Mouse (Mus musculus): ENCODE data around the gene Mafk. TPM values are rescaled to one million over a fixed set of nuclear protein-coding genes. Genes with fewer than 3 reads are reported as not detected.
A peak's percentile ranks its signal among the peaks of the same experiment; 100 is the strongest.
"Not testable (repeated sequence)": the region's sequence is repeated elsewhere in the genome, so short reads cannot be mapped to it uniquely, and the experiment has no call there.

The Mafk gene
- 13.2 and 13.4 TPM in 2 replicates for polyA plus RNA-seq (2015; fragmentation: Nextera tagmentation; extraction: Ambion mirVana)

DNA sequence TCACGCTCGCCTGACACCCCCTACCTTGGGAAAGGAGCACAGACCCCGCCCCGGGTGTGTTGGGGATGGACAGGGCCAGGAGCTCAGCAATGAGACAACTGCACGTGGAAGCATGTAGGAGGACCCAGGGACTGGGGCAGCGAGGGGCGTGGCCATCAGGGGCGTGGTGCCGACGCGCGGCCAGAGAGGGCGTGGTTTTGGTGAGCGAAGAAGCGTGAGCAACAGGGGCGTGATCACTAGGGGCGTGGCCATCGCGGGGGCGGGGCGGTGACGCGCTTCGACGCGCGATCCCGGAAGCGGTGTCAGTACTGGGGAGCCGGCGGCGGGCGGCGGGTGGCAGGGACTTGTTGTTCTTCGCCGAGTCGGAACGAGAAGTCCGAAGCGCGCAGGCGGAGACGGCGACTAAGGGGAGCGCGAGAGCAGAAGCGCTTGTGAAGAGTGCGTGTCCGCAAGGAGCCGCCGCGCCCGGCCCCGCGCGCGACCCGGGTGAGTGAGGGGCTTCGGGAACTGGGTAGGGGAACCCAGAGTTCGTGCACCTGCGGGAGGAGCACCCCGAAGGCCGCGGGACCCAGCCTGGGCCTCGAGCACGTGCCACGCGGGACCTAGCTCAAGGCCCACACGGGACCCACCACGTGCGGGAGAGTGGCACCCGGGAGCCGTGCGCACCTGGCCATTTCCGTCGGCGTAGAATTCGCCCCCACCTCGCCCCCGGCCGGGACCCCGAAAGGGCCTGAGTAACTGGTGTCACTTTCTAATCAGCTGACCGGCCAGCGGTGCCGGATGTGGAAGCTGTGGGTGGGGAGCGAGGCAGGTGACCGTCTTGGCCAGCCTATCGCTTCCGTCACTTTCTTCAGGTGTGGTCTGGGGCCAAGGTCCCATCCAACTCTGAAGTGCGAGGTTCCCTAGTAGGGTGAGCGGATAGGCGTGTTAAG, at the start of gene Mafk:
Mafk (plus strand) TSS at position 287 of the 932 bp plus-strand sequence.
- peaks cover 41% of the 10 kb centered on the region for H3K4me1 ChIP-seq (replicated peaks)
- peaks cover 27% of the 10 kb centered on the region for H3K27me3 ChIP-seq
- WGBS, result under 1% methylated on average over 92 of the region's 92 CpGs
- H3K4me3 ChIP-seq, result peak within 1 kb of the TSS; percentile 82
- peak within 1 kb of the TSS; percentile 84 for H3K9ac ChIP-seq
- peak within 1 kb of the TSS; percentile 40 for H3K27ac ChIP-seq
- H3K9me3 ChIP-seq, result no peaks in the 10 kb centered on the region
- peak; percentile 74 for ATAC-seq (ENCODE audit: low FRiP score)
- H3K36me3 ChIP-seq, result no peaks in the 10 kb centered on the region
- H3K4me2 ChIP-seq, result peak within 1 kb of the TSS; percentile 100

DNA sequence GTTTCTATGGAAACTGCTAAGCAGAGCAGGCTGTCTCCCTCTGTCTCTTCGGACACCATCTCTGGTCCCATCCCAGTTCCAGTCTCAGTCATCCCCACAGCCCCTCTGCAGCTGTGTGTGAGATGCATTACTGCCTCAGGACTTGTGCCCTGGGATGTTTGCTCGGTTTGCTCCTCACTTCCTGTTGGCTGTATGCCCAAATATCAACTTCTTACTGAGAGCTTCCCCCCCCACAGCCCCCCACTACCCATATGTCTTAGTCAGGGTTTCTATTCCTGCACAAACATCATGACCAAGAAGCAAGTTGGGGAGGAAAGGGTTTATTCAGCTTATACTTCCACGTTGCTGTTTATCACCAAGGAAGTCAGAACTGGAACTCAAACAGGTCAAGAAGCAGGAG, 48.7 kb upstream of the Mafk start:
- H3K4me3 ChIP-seq; H3K36me3 ChIP-seq; ATAC-seq (ENCODE audit: low FRiP score); H3K9ac ChIP-seq; H3K9me3 ChIP-seq; H3K4me2 ChIP-seq; H3K4me1 ChIP-seq (replicated peaks); H3K27ac ChIP-seq: not testable (repeated sequence)
- peaks cover 36% of the 10 kb centered on the region for H3K27me3 ChIP-seq
- WGBS, result 58% methylated on average over 3 of the region's 3 CpGs

DNA sequence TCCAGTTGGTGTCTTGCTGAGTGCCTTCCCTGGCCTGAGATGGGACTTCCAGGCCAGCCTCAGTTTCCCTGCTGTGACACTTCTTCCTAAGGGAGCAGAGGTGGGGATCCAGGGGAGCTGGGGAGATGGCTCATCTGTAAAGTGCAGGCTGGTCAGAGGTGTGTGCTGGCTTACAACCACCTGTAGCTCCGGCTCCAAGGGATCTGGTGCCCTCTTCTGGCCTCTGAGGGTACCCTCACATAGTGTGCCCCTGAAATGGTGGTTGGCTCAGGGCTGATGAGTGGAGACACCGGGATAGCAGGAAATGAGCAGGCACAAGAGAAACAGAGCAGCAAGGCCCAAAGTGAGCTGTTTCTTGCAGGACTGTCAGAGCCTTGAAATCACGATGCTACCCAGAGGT, 45.5 kb upstream of the Mafk start:
- 0 out of 2 replicates have a peak, but pooled peaks cover 9% of the 10 kb centered on the region for H3K4me1 ChIP-seq (replicated peaks)
- WGBS, result 6% methylated on average over 3 of the region's 3 CpGs
- no peak overlapping the region for H3K4me3 ChIP-seq
- H3K27me3 ChIP-seq, result peaks cover 37% of the 10 kb centered on the region
- 0 out of 2 replicates have a peak, but pooled peaks have one; percentile 30 for ATAC-seq (ENCODE audit: low FRiP score)
- H3K4me2 ChIP-seq, result no peak overlapping the region
- H3K27ac ChIP-seq, result no peak overlapping the region
- H3K36me3 ChIP-seq, result peaks cover 12% of the 10 kb centered on the region; the same call in 1 of the 2 replicates
- peak overlapping the region; percentile 24; the same call in 1 of the 2 replicates for H3K9ac ChIP-seq
- no peaks in the 10 kb centered on the region for H3K9me3 ChIP-seq

DNA sequence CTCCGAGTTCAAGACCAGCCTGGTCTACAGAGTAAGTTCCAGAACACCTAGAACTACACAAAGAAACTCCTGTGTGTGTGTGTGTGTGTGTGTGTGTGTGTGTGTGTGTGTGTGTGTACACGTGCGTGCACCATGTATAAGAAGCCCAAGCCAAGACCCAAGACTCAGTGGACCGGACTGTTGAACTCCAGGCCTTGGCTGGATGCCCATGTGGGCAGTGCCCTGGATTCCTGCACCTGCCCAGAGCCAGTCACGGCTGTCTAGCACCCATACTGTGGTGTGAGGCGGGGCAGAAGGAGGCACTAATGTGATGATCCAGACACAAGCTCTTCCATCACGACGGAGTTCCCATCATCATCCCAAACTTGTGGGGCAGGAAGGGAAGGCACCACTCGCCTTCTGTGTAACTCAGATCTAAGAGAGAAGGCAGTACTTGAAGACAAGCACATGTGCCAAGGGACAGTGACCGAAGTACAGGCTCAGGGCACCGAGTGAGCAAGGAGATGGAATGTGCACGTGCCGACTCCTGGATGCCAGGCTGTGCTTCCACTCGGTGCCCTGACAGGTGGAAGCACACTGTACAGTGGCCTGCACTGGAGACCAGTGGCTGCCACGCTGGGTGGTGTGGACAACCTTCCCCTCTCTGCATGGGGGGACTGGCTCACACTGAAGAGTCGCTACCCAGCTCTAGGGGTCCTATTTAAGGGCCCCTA, 41.7 kb upstream of the Mafk start:
- WGBS, result 87% methylated on average over 16 of the region's 16 CpGs
- peaks cover 27% of the 10 kb centered on the region for H3K27me3 ChIP-seq
- H3K9me3 ChIP-seq, result no peaks in the 10 kb centered on the region
- H3K9ac ChIP-seq, result no peak overlapping the region
- peaks cover 48% of the 10 kb centered on the region for H3K36me3 ChIP-seq
- H3K4me2 ChIP-seq, result no peak overlapping the region
- no peak overlapping the region for H3K4me3 ChIP-seq
- ATAC-seq (ENCODE audit: low FRiP score), result no peak
- H3K27ac ChIP-seq, result no peak overlapping the region
- H3K4me1 ChIP-seq (replicated peaks), result 0 out of 2 replicates have a peak, but pooled peaks cover 9% of the 10 kb centered on the region

DNA sequence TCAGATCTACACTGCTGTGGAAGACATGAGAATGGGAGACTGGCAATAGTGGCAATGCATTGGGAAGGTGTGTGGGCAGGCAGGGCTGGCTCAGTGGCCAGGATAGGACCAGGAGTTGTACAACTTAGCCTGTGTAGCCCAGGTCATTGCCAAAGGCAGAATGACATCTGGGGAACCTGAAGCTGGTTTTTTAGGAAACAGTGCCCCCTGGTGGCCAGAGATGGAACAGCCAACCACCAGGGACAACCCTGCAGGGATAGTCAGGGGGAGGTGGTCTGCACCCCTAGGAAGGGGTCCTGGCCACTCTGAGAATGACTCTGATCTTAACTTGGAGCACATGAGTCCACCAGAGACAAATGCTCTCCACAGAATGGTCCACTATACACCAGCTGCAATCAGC, 40.8 kb upstream of the Mafk start:
- Histone ChIP-seq H3K27me3 (peaks cover 25% of the 10 kb centered on the region), H3K4me2 (no peak overlapping the region), H3K27ac (no peak overlapping the region), H3K4me1 (replicated peaks) (0 out of 2 replicates have a peak, but pooled peaks cover 9% of the 10 kb centered on the region), H3K36me3 (peaks cover 57% of the 10 kb centered on the region), H3K9ac (no peak overlapping the region), H3K9me3 (no peaks in the 10 kb centered on the region), H3K4me3 (no peak overlapping the region)
- 0 out of 2 replicates have a peak, but pooled peaks have one; percentile 21 for ATAC-seq (ENCODE audit: low FRiP score)

DNA sequence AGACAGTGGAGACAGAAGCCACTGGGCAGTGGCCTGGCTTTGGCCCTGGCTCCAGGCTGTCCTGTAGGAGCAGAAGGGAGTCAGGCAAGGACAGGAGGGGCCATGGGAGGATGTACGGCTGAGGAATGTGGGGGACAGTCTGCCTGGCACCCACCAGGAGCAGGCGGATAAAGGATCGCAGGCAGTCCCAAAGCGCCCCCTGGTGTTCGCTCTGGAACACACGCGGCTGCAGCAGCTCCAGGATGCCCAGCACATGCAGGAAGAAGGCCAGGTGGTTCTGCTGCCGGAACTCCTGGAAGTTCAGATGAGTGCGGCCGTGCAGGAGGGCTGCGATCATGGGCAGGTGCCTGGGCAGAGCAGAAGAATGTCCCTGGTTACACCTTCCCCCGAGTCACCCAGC, 36.6 kb upstream of the Mafk start:
- 39% methylated on average over 12 of the region's 12 CpGs for WGBS
- Histone ChIP-seq H3K4me1 (replicated peaks) (0 out of 2 replicates have a peak, but pooled peaks cover 3% of the 10 kb centered on the region), H3K27ac (no peak overlapping the region), H3K9me3 (no peaks in the 10 kb centered on the region), H3K4me2 (no peak overlapping the region), H3K36me3 (peaks cover 95% of the 10 kb centered on the region), H3K4me3 (no peak overlapping the region), H3K9ac (no peak overlapping the region), H3K27me3 (no peaks in the 10 kb centered on the region)
- no peak for ATAC-seq (ENCODE audit: low FRiP score)

DNA sequence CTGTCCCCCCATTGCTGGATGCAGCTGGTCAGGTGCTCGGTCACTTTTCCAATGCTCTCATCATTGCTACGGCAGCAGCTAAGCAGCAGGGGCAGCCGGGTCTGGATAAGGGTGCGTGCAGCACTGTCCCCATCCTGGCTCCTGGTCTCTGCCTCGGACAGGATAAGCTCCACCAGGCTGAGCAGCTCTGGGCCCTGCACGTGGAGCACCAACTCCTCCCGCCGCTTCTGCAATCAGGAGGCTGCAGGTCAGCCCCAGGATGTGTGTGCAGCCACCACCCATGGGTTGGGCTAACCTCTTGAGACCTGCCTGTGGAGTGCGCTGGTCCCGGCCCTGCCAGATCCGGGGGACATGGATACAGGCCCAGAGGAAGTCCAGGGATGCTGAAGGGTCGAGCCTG, 35.2 kb upstream of the Mafk start:
- Histone ChIP-seq H3K4me2 (no peak overlapping the region), H3K4me1 (replicated peaks) (no peaks in the 10 kb centered on the region), H3K9ac (no peak overlapping the region), H3K36me3 (peaks cover 97% of the 10 kb centered on the region), H3K9me3 (no peaks in the 10 kb centered on the region), H3K27ac (no peak overlapping the region), H3K4me3 (no peak overlapping the region), H3K27me3 (no peaks in the 10 kb centered on the region)
- ATAC-seq (ENCODE audit: low FRiP score), result no peak
- WGBS, result 94% methylated on average over 12 of the region's 12 CpGs

DNA sequence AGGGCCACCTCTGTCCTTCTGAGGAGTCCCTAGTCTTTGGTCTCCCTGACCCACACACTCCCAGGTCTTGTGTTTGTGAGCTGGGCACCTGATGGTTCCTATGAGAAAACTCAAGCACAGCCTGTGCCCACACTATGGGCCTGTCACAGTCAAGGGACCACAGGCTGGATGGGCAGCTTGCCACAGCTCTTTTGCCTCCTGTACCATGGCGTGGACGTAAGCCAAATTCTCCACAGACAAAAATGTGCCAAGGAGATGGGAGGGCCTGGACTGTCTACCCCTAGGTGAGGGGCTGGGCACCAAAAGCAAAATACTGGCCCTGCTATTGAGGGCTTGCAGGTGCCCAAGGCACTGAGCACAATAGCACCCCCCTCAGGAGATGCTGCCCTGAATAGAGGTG, 34.7 kb upstream of the Mafk start:
- Histone ChIP-seq H3K4me3 (no peak overlapping the region), H3K4me2 (no peak overlapping the region), H3K27me3 (no peaks in the 10 kb centered on the region), H3K4me1 (replicated peaks) (no peaks in the 10 kb centered on the region), H3K9ac (no peak overlapping the region), H3K36me3 (peaks cover 97% of the 10 kb centered on the region), H3K9me3 (no peaks in the 10 kb centered on the region), H3K27ac (no peak overlapping the region)
- WGBS, result 90% methylated on average over 2 of the region's 2 CpGs
- no peak for ATAC-seq (ENCODE audit: low FRiP score)

DNA sequence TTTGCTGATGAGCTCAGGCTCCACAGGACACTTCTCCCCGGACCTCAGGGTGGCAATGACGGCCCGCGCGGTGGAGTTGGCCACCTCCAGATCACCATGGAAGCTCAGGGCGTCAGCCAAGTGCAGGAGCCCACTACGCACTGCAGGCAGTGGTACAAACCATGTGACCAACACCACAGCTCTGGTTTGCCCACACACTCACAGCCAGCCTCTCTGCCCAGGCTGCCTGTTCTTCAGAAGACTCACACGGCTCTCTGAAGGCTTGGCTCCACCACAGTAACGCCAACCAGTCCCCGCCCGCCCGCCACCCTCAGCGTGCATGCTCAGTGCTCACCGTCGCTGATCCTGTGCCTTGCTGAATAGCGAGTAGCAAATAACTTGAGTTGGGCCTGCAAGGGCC, 33.2 kb upstream of the Mafk start:
- H3K4me2 ChIP-seq, result no peak overlapping the region
- H3K27ac ChIP-seq, result no peak overlapping the region
- no peak overlapping the region for H3K4me3 ChIP-seq
- ATAC-seq (ENCODE audit: low FRiP score), result no peak
- H3K9ac ChIP-seq, result no peak overlapping the region
- no peaks in the 10 kb centered on the region for H3K27me3 ChIP-seq
- no peaks in the 10 kb centered on the region for H3K4me1 ChIP-seq (replicated peaks)
- H3K9me3 ChIP-seq, result no peaks in the 10 kb centered on the region
- peaks cover 97% of the 10 kb centered on the region for H3K36me3 ChIP-seq
- 89% methylated on average over 16 of the region's 16 CpGs for WGBS

DNA sequence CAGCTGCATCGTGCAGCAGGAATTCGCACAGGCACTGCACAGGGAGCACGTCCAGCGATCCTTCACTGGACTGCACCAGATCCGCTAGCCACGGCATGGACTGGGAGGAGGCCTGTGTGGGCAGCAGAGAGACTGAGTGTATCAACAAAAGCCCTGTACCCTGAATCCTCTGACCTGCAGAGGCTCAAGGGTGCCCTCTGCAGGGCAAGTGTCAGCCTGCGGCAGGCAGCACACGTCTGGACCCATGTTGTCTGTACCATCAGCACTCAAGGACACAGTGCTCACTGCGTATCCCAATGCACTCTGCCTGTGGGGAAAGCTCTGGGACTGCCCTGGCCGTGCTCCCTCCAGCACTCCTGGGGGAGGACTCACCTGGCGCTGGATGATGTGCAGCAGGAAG, 27.0 kb upstream of the Mafk start:
- Histone ChIP-seq H3K4me3 (no peak overlapping the region), H3K9ac (no peak overlapping the region), H3K4me1 (replicated peaks) (no peaks in the 10 kb centered on the region), H3K4me2 (no peak overlapping the region), H3K9me3 (no peaks in the 10 kb centered on the region), H3K27me3 (no peaks in the 10 kb centered on the region), H3K27ac (no peak overlapping the region), H3K36me3 (peaks cover 100% of the 10 kb centered on the region)
- no peak for ATAC-seq (ENCODE audit: low FRiP score)
- 78% methylated on average over 11 of the region's 11 CpGs for WGBS

DNA sequence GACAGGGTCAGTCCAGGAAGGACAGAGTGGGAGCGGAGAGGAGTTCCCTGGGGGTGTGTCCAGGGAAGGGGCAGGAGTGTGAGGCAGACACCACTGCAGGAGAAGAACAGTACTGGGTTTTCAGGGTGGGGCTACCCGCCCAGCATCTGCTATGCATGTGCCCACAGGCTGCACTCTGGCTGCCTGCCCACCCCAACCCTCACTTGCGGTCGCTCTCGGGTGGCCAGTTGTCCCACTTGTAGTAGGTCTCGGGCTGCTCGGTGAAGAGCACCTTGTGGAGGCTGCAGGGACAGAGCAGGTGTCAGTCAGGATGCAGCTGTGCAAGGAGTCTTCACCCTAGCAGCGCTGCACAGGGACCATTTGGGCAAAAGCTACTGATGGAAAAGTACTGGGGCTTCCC, 23.1 kb upstream of the Mafk start:
- Histone ChIP-seq H3K4me2 (no peak overlapping the region), H3K36me3 (peaks cover 100% of the 10 kb centered on the region), H3K9ac (no peak overlapping the region), H3K27me3 (no peaks in the 10 kb centered on the region), H3K4me1 (replicated peaks) (no peaks in the 10 kb centered on the region), H3K4me3 (no peak overlapping the region), H3K27ac (no peak overlapping the region), H3K9me3 (no peaks in the 10 kb centered on the region)
- no peak for ATAC-seq (ENCODE audit: low FRiP score)
- WGBS, result 95% methylated on average over 8 of the region's 8 CpGs

DNA sequence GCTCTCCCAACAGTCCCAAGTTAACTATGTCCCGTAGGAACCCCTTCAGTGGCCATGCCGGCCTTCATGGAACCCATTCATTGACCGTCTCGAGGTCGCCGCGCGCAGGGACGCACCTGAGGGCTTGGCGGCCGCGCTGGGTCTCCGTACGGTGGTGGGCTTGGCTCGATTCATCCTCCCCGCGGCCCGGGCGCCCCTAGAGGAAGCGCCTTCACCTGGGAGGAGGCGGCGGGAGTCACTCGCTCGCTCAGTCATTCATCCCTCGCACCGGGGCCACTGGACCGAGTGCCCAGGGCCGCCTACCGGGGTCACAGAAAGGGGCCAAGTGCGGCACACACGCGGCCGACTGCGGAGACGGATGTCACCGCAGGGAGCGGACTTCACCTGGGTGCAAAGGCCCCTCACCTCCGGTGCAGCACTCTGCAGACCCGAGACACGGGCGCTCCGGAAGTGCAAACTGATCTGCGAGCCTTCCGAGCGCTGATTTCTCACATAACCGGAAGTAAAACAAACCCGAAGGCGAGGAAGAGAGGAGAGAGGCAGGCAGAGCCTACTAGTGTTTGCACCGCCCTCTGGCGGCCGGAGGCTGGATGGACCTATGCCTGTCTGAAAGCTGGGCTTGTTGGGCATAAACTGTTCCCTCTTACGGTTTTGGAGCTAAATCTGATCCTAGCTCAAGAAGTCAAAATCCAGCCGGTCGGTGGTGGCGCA, 15.9 kb upstream of the Mafk start, which contains the start of gene Ints1:
Ints1 (minus strand) TSS at position 459 of the 711 bp plus-strand sequence.
- Histone ChIP-seq H3K27ac (peak within 1 kb of the TSS; percentile 76), H3K4me2 (peak within 1 kb of the TSS; percentile 98), H3K4me1 (replicated peaks) (peaks cover 13% of the 10 kb centered on the region), H3K4me3 (peak within 1 kb of the TSS; percentile 98), H3K27me3 (no peaks in the 10 kb centered on the region), H3K9ac (peak within 1 kb of the TSS; percentile 95), H3K36me3 (peaks cover 37% of the 10 kb centered on the region), H3K9me3 (no peaks in the 10 kb centered on the region)
- under 1% methylated on average over 55 of the region's 55 CpGs for WGBS
- ATAC-seq (ENCODE audit: low FRiP score), result peak; percentile 88
